Mouse (Mus musculus): ENCODE data around the gene Ddx49. TPM values are rescaled to one million over a fixed set of nuclear protein-coding genes. Genes with fewer than 3 reads are reported as not detected.

Gene Ddx49
- polyA plus RNA-seq, 1 experiment from 2014 or later, result 32.4 TPM

- no peak for ATAC-seq (ENCODE audit: low read depth)
- no peak for DNase-seq
- Histone ChIP-seq H3K27me3 (no peaks in the 10 kb centered on the region; the same call in 1 of the 2 replicates), H3K4me2 (no peak overlapping the region), H3K27ac (no peak overlapping the region), H3K9me3 (replicated peaks) (no peaks in the 10 kb centered on the region), H3K4me3 (replicated peaks) (no peak overlapping the region), H3K9ac (no peak overlapping the region), H3K4me1 (replicated peaks) (peaks cover 44% of the 10 kb centered on the region), H3K36me3 (peaks cover 74% of the 10 kb centered on the region)
- WGBS (ENCODE audit: insufficient replicate concordance), result 94% methylated on average over 6 of the region's 6 CpGs
Observed at GRCm38 (mm10) chr8:70332878-70333202, 30.6 kb upstream of the Ddx49 start.

DNA sequence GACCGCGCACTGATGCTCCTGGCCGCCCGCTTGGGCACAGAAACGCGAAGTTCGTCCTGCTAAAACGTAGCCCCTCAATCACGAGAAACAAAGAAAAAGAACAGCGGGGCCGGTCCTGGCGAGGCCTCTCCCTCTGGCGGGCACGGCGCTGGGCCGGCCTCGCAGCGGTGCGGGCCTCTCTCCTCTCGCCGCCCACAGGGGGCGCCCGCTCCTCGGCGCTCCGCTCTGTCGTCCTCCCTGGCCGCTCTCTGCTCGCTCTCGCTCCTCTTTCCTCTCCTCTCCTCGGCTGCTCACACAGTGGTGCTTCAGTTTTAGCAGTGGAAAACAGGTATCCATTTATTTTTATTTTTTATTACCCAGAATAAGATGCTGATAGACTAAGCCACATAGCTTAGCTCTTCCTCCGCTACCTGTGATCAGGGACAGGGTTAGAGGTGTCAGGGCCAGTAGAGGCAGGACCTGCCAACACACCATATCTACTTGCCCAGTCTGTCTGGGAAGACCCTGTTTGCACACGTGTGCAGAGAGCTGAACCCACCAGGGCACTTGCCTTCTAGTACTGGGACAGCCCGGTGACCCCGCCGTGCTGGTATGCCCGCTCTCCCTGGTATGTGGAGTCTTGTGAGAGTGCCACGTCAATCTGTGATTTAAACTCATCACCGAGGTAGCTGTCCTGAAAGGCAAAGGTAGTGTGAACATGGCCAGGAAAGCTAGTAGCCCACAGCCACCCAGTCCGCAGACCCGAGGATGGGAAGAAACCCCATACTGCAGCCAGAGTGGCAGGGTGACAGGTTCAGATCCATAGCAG is 30.0 kb upstream of the Ddx49 start:
- ATAC-seq (ENCODE audit: low read depth) (0 out of 2 replicates have a peak, but pooled peaks have one; percentile 32), DNase-seq (peak; percentile 44)
- Histone ChIP-seq H3K4me3 (replicated peaks) (no peak overlapping the region), H3K27ac (no peak overlapping the region; the same call in 1 of the 2 replicates), H3K4me1 (replicated peaks) (peaks cover 50% of the 10 kb centered on the region), H3K36me3 (peaks cover 68% of the 10 kb centered on the region), H3K27me3 (no peaks in the 10 kb centered on the region; the same call in 1 of the 2 replicates), H3K4me2 (no peak overlapping the region), H3K9ac (no peak overlapping the region), H3K9me3 (replicated peaks) (0 out of 2 replicates have a peak, but pooled peaks cover 3% of the 10 kb centered on the region)
- WGBS (ENCODE audit: insufficient replicate concordance), result 53% methylated on average over 41 of the region's 41 CpGs

DNA sequence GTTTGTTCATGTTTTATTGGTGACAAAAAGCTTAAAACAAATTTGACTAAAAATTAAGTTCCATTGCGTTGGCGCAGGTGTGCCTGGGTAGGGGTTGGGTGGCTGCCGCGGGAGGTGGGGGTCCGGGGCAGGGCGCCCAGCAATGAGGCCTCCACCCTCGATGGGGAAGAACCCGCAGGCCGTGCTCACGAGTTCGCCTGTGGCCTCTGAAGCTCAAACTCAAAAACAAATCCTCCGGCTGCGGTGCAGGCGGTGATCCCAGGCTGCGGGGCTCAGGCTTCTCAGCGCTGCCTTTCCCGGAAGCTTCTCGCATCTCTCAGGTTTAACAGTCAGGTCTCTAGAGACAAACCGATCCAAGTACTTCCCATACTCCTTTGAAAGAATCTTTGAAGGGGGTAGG is 29.2 kb upstream of the Ddx49 start:
- no peak for DNase-seq
- no peaks in the 10 kb centered on the region; the same call in 1 of the 2 replicates for H3K27me3 ChIP-seq
- H3K27ac ChIP-seq, result no peak overlapping the region
- H3K9me3 ChIP-seq (replicated peaks), result 0 out of 2 replicates have a peak, but pooled peaks cover 3% of the 10 kb centered on the region
- H3K9ac ChIP-seq, result no peak overlapping the region
- ATAC-seq (ENCODE audit: low read depth), result no peak
- no peak overlapping the region for H3K4me3 ChIP-seq (replicated peaks)
- H3K4me1 ChIP-seq (replicated peaks), result peaks cover 55% of the 10 kb centered on the region
- H3K36me3 ChIP-seq, result peaks cover 60% of the 10 kb centered on the region
- WGBS (ENCODE audit: insufficient replicate concordance), result 91% methylated on average over 19 of the region's 19 CpGs
- no peak overlapping the region for H3K4me2 ChIP-seq

GRCm38 (mm10) chr8:70330741-70331364 is 28.6 kb upstream of the Ddx49 start:
- peak; percentile 55 for DNase-seq
- Histone ChIP-seq H3K9me3 (replicated peaks) (0 out of 2 replicates have a peak, but pooled peaks cover 3% of the 10 kb centered on the region), H3K4me1 (replicated peaks) (peaks cover 55% of the 10 kb centered on the region), H3K36me3 (peaks cover 54% of the 10 kb centered on the region), H3K4me3 (replicated peaks) (no peak overlapping the region), H3K27me3 (no peaks in the 10 kb centered on the region; the same call in 1 of the 2 replicates), H3K27ac (no peak overlapping the region), H3K4me2 (peak overlapping the region; percentile 26), H3K9ac (no peak overlapping the region; the same call in 1 of the 2 replicates)
- ATAC-seq (ENCODE audit: low read depth), result peak; percentile 52
- WGBS (ENCODE audit: insufficient replicate concordance), result 55% methylated on average over 53 of the region's 53 CpGs

DNA sequence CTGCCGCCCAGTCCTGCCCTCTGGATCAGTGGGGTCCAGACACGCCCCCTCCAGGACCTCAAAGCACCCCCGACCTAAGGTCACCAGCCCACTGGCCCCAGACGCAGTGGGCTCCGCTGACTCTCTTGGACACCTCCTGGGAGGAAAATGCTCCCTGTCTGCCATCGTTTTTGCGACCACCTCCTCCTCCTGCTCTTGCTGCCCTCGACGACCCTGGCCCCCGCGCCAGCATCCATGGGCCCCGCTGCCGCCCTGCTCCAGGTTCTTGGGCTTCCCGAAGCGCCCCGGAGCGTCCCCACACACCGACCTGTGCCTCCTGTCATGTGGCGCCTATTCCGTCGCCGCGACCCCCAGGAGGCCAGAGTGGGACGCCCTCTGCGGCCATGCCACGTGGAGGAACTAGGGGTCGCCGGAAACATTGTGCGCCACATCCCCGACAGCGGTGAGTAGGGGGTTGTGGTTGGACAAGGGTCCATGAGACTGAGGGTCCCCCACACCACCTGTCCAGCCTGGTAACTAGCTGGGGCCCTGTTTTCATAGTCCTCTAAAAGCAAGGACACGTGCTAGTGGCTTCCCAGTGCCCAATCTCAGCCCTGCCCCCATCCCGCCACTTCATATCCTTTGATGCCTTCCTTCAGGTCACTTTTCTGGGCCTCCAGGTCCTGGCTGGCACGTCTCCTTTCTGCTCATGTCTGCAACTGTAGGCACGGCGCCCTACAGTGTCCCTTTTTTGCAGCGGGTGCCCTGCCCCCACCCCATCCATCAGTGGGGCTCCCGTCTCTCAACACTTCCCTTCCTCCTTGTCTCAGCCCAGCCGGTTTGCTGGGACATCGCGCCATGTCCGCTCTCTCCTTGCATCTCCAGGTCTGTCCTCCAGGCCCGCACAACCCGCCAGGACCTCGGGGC is 27.8 kb upstream of the Ddx49 start:
- peak overlapping the region; percentile 26 for H3K4me2 ChIP-seq
- no peaks in the 10 kb centered on the region; the same call in 1 of the 2 replicates for H3K27me3 ChIP-seq
- WGBS (ENCODE audit: insufficient replicate concordance), result 20% methylated on average over 45 of the region's 45 CpGs
- no peak overlapping the region; the same call in 1 of the 2 replicates for H3K9ac ChIP-seq
- H3K4me1 ChIP-seq (replicated peaks), result peaks cover 55% of the 10 kb centered on the region
- peak; percentile 6; the same call in 1 of the 2 replicates for ATAC-seq (ENCODE audit: low read depth)
- H3K36me3 ChIP-seq, result peaks cover 46% of the 10 kb centered on the region
- H3K27ac ChIP-seq, result no peak overlapping the region
- H3K9me3 ChIP-seq (replicated peaks), result 0 out of 2 replicates have a peak, but pooled peaks cover 3% of the 10 kb centered on the region
- DNase-seq, result no peak
- H3K4me3 ChIP-seq (replicated peaks), result no peak overlapping the region

GRCm38 (mm10) chr8:70329124-70329834 is 27.0 kb upstream of the Ddx49 start, which contains the start of gene Gdf1:
Gdf1 (plus strand) TSS chr8:70329817.
- Histone ChIP-seq H3K4me3 (replicated peaks) (no peak within 1 kb of the TSS), H3K4me1 (replicated peaks) (peaks cover 55% of the 10 kb centered on the region), H3K27ac (peak within 1 kb of the TSS; percentile 93), H3K27me3 (no peaks in the 10 kb centered on the region; the same call in 1 of the 2 replicates), H3K9ac (no peak within 1 kb of the TSS; the same call in 1 of the 2 replicates), H3K9me3 (replicated peaks) (0 out of 2 replicates have a peak, but pooled peaks cover 3% of the 10 kb centered on the region), H3K4me2 (peak within 1 kb of the TSS; percentile 26), H3K36me3 (peaks cover 38% of the 10 kb centered on the region)
- ATAC-seq (ENCODE audit: low read depth) (0 out of 2 replicates have a peak, but pooled peaks have one; percentile 9), DNase-seq (peak; percentile 50)
- 38% methylated on average over 14 of the region's 14 CpGs for WGBS (ENCODE audit: insufficient replicate concordance)

DNA sequence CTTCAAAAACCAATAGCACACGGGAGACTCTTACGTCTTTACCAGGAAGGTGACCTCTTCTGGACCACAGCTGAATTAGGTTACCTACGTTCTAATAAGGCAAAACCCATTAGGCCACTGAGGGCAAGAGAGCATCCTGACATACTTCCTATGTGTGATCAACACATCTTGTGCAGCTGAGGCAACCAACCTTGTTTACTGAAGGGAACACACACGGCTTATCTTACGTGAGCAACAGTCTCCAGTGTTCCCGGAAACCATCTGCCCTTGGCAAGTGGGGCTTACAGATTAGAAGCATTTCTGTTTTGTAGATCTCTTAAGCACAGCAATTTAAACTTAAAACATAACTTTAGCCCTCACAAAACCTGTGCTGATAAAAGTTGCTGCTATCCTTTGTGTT is 25.2 kb upstream of the Ddx49 start:
- Histone ChIP-seq H3K4me2 (peak overlapping the region; percentile 33), H3K4me1 (replicated peaks) (peaks cover 55% of the 10 kb centered on the region), H3K27me3 (no peaks in the 10 kb centered on the region; the same call in 1 of the 2 replicates), H3K4me3 (replicated peaks) (no peak overlapping the region), H3K36me3 (peaks cover 20% of the 10 kb centered on the region), H3K9ac (peak overlapping the region; percentile 41; the same call in 1 of the 2 replicates), H3K27ac (peak overlapping the region; percentile 93), H3K9me3 (replicated peaks) (0 out of 2 replicates have a peak, but pooled peaks cover 3% of the 10 kb centered on the region)
- ATAC-seq (ENCODE audit: low read depth), result peak; percentile 75
- 60% methylated on average over 6 of the region's 6 CpGs for WGBS (ENCODE audit: insufficient replicate concordance)
- DNase-seq, result peak; percentile 64

DNA sequence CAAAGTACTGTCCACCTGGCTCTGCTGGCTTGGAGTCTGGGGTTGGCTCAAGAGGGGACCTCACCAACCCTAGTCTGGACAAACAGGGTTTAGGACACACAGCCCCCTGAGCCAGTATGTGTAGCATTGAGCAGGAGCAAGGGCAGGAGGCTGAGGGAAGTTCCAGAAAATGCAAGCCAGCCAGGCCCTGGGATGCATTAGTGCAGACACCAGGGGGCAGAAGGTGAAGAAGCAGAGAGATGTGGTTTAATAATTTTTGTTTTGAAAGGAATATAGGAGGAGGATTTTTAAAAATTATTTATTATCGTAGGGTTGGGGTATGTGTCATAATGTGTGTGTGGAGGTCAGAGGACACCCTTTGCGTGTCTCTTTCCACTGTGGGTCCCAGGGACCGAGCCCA is 21.4 kb upstream of the Ddx49 start:
- Histone ChIP-seq H3K27me3 (peaks cover 5% of the 10 kb centered on the region), H3K4me1 (replicated peaks) (peaks cover 19% of the 10 kb centered on the region), H3K27ac (no peak overlapping the region; the same call in 1 of the 2 replicates), H3K9ac (no peak overlapping the region), H3K4me2 (no peak overlapping the region), H3K4me3 (replicated peaks) (no peak overlapping the region), H3K36me3 (no peaks in the 10 kb centered on the region; the same call in 1 of the 2 replicates), H3K9me3 (replicated peaks) (0 out of 2 replicates have a peak, but pooled peaks cover 3% of the 10 kb centered on the region)
- no peak for DNase-seq
- ATAC-seq (ENCODE audit: low read depth), result no peak
- 75% methylated on average over 3 of the region's 3 CpGs for WGBS (ENCODE audit: insufficient replicate concordance)

GRCm38 (mm10) chr8:70317872-70318271 is 15.6 kb upstream of the Ddx49 start:
- Histone ChIP-seq H3K4me3 (replicated peaks) (no peak overlapping the region), H3K4me2 (no peak overlapping the region), H3K9me3 (replicated peaks) (no peaks in the 10 kb centered on the region), H3K9ac (no peak overlapping the region), H3K27me3 (peaks cover 44% of the 10 kb centered on the region), H3K36me3 (peaks cover 9% of the 10 kb centered on the region), H3K27ac (no peak overlapping the region), H3K4me1 (replicated peaks) (peaks cover 22% of the 10 kb centered on the region)
- DNase-seq, result no peak
- no peak for ATAC-seq (ENCODE audit: low read depth)
- 63% methylated on average over 5 of the region's 5 CpGs for WGBS (ENCODE audit: insufficient replicate concordance)

All from liver, embryonic 13.5 days (tissue).